Mouse (Mus musculus) hindbrain, embryonic 16.5 days (tissue): ENCODE data around the gene Gm15557. TPM values are rescaled to one million over a fixed set of nuclear protein-coding genes. Genes with fewer than 3 reads are reported as not detected.

Experiments used
- ATAC-seq: fragments of 200-750 bp; cut with Nextera tagmentation; 2 replicates; pipeline ENCODE4 v1.8.0; 2017; ENCODE audit warnings: moderate TSS enrichment, moderate library complexity
- H3K27ac ChIP-seq: fragments of 300-500 bp; sonication (generic); 2 replicates; pipeline ENCODE4 v1.5.1; 2014; ENCODE audit warnings: low read depth, mild to moderate bottlenecking, control low read depth, low read length, moderate library complexity
- H3K27me3 ChIP-seq: fragments of 300-500 bp; sonication (generic); replicated peaks from 2 replicates; pipeline ENCODE4 v1.6.1; 2014; ENCODE audit warnings: low read length; ENCODE audit not compliant: control insufficient read depth, insufficient read depth
- H3K36me3 ChIP-seq: fragments of 300-500 bp; sonication (generic); 2 replicates; pipeline ENCODE4 v1.6.1; 2014; ENCODE audit warnings: mild to moderate bottlenecking, low read length, moderate library complexity, mixed read lengths; ENCODE audit not compliant: control insufficient read depth, insufficient read depth
- H3K4me1 ChIP-seq: fragments of 300-500 bp; sonication (generic); 2 replicates; pipeline ENCODE4 v1.6.1; 2014; ENCODE audit warnings: low read depth, low read length; ENCODE audit not compliant: control insufficient read depth, insufficient read depth
- H3K4me2 ChIP-seq: fragments of 300-500 bp; sonication (generic); 2 replicates; pipeline ENCODE4 v1.6.1; 2014; ENCODE audit warnings: mild to moderate bottlenecking, low read length, control low read depth, moderate library complexity
- H3K4me3 ChIP-seq: fragments of 300-500 bp; sonication (generic); 2 replicates; pipeline ENCODE4 v1.5.1; 2014; ENCODE audit warnings: mild to moderate bottlenecking, low read length, control low read depth, moderate library complexity
- H3K9ac ChIP-seq: fragments of 300-500 bp; sonication (generic); 2 replicates; pipeline ENCODE4 v1.6.1; 2014; ENCODE audit warnings: low read depth, mild to moderate bottlenecking, control low read depth, low read length, moderate library complexity
- H3K9me3 ChIP-seq: fragments of 300-500 bp; sonication (generic); 2 replicates; pipeline ENCODE4 v1.6.1; 2014; ENCODE audit warnings: mild to moderate bottlenecking, low read length, moderate library complexity; ENCODE audit not compliant: control insufficient read depth
- WGBS: fragments of 180-500 bp; shearing (Covaris S2); extraction: QIAGEN DNeasy Blood & Tissue Kit; methylation state at CpG from one replicate; pipeline ENCODE4 v1.1.7; 2014; 5-methylcytosine and 5-hydroxymethylcytosine counted together
- polyA plus RNA-seq: library from polyadenylated mRNA; unstranded; fragments of >200 nt; fragmentation: Nextera tagmentation; extraction: Ambion mirVana; gene quantifications from 2 replicates; pipeline ENCODE4 v1.2.1, GENCODE M21; 2015

The Gm15557 gene
- polyA plus RNA-seq, 1 experiment from 2014 or later: not detected

DNA sequence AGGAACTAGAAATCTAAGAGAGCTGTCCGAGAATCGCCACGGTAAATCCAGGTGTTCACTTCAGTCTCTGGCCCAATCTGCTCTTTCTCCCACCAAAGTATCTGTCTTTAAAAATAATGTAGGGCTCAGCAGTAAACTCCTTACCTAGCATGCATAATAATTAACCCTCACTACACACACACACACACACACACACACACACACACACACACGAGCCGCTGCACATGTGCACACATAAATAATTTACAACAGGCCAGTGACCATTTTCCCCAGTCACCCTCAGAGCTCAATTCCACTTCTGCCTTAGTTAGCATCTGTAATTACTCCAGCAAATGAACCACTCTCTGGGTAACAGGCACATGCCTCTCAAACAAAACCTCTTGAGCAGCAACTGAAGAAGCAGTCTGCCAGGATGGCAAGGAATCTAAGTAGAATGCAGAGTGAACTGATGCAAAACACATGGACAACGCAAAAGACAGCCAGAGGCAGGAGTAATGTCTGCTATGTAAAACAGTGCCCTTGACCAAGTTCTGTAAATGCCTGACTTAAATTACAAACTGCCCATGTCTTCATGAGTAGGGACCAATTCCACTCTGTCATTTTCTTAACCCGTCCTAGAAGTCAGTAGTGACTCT is 11.7 kb upstream of the Gm15557 start:
- no peak for ATAC-seq

DNA sequence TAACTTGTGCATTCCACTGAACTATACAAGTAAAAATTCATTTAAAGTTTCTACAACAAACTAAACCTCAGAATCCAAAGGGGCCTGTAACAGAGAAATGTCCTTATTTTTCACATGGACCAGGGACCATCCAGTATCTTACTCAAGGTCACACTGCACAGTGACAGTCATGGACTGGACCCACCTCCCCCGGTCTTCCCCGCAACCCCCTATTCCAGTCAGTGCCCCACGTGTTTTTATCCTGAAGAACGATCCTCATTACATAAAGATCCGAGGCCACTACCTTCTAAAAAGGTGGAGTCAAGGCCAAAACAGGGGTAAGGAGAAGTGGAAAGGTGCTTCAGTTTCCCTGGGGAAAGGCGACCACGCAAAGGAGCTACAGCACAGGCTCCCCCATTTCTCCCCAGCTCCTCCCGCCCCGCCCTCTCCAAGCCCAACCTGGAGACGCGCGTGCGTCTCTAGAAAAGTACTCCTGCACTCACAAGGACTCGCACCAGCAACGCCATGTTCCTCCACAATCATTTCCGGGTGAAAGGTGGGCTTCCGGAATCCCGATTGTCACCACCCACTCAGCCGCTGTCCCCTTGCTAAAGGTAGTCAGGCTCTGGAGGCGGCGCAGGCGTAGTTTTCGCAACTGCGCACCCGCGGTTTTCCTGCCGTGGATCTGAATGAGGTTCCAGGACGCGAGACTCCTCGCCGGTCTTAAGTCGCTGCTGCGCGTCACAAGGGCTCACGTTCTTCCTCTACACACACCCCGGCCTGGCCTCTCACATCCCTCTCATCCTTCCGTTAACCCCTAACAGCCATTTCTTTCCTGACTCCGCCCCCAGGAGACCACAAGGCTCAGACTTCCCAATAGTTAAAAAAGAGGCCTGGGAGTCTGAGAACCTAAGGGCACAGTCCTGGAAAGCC is 10.7 kb upstream of the Gm15557 start, which contains the start of gene Uqcc1:
Gene Uqcc1, minus strand, starts transcription at position 780 of the 912 bp plus-strand sequence.
- H3K4me3 ChIP-seq: peak within 1 kb of the TSS; percentile 66
- ATAC-seq: peak; percentile 98
- H3K36me3 ChIP-seq: no peaks in the 10 kb centered on the region
- peak within 1 kb of the TSS; percentile 86 for H3K4me2 ChIP-seq
- no peaks in the 10 kb centered on the region for H3K27me3 ChIP-seq
- H3K9ac ChIP-seq: peak within 1 kb of the TSS; percentile 69
- peak within 1 kb of the TSS; percentile 84 for H3K27ac ChIP-seq
- no peaks in the 10 kb centered on the region; the same call in 1 of the 2 replicates for H3K9me3 ChIP-seq
- peaks cover 9% of the 10 kb centered on the region for H3K4me1 ChIP-seq
- WGBS: 1% methylated on average over 38 of the region's 38 CpGs

More for the DNA sequence above, 11.7 kb upstream of the Gm15557 start:
- Histone ChIP-seq H3K4me2 (peak overlapping the region; percentile 86), H3K4me1 (peaks cover 9% of the 10 kb centered on the region), H3K9ac (no peak overlapping the region), H3K4me3 (peak overlapping the region; percentile 66), H3K27me3 (no peaks in the 10 kb centered on the region), H3K9me3 (no peaks in the 10 kb centered on the region; the same call in 1 of the 2 replicates), H3K27ac (no peak overlapping the region), H3K36me3 (0 out of 2 replicates have a peak, but pooled peaks cover 6% of the 10 kb centered on the region)
- 74% methylated on average over 7 of the region's 7 CpGs for WGBS

DNA sequence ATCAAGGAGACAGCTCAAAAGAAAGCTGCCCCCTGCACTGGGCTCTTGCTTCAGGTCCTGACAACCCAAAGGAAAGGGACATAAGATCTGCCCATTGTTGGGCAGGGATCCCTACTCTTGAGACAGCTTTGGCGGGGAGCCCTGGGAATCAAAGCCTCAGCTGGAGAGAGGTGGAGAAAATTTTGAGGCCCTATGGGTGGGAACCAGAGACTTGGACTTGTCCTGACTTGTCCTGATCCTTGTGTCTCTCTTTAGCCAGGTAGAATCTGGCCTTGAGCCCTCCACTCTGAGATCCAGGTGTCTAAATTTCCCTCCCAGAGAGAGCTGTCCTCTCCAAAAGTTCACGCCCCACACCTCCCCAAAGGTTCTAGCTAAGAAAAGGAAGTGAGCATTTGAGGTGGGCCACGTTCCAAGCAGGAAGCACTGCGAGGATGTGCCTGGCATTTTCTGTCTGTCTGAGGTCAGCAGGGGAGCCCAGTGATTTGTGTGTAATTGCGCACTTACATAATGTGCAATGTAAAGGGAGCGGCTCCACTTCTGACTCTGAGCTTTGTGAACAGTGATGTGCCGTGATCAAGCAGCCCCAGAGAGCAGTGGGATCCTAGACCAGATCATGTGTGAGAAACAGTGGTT is 515 bp upstream of the Gm15557 start:
- H3K9ac ChIP-seq: no peak overlapping the region
- H3K4me2 ChIP-seq: no peak overlapping the region
- H3K27me3 ChIP-seq: no peaks in the 10 kb centered on the region; the same call in 1 of the 2 replicates
- no peak overlapping the region for H3K27ac ChIP-seq
- peaks cover 4% of the 10 kb centered on the region; the same call in 1 of the 2 replicates for H3K4me1 ChIP-seq
- H3K36me3 ChIP-seq: no peaks in the 10 kb centered on the region
- ATAC-seq: no peak
- WGBS: 71% methylated on average over 7 of the region's 7 CpGs
- no peak overlapping the region for H3K4me3 ChIP-seq
- H3K9me3 ChIP-seq: no peaks in the 10 kb centered on the region

DNA sequence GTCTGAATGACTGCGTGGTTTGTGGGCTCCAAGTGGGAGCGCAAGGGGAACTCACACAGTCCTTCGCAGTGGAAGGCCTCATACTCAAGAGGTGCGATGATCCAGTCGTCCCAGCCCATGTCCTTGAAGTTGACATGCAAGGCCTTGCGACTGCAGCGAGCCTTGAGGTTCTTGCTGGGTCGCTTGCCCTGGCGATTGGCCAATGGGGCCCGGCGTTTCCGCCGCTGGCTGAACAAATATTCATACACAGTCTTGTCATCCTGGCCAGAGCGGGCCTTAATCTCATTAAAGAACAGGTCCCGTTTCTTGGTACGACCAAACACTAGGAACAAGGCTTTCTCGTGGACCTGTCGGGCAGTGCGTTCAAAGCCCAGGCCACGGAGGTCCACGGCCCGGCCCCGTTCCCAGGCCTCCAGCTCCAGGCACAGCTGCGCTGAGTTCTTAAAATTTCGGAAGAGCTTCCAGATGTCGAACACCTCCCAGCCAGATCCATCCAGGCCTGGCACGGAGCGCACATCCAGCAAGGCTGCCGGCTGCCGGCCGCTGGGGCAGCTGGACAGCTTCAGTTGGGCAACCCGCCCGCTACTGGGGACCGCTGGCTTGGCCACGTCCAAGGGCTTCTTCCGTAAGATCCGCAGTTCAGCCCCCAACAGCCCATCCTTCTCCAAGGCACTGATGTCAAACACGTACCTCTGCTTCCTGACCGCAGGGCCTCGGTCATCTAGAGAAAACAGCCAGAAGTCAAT is 1.3 kb downstream of the Gm15557 start:
- WGBS: 92% methylated on average over 40 of the region's 40 CpGs

DNA sequence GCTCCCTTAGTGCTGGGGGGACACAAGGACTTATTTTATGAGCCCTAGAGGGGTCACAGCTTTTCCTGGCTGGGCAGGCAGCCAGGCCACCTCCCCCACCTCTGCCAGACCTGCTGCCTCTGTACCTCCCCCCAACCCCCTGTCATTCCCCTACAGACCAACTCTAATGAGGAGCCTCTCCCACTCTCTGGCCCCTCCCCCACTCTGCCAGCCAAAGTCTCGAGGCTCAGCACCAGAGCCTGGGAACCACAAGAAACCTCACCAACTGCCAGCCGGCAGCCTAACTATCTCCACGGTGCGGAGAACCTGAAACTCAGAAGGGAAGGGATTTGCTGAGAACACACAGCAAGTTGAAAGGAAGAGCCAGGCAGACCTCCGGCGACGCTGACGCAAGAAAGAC is 2.9 kb downstream of the Gm15557 start:
- Histone ChIP-seq H3K9ac (0 out of 2 replicates have a peak overlapping the region, but pooled peaks have one; percentile 7), H3K27me3 (no peaks in the 10 kb centered on the region; the same call in 1 of the 2 replicates), H3K4me3 (no peak overlapping the region), H3K27ac (no peak overlapping the region), H3K9me3 (no peaks in the 10 kb centered on the region), H3K36me3 (no peaks in the 10 kb centered on the region), H3K4me2 (peak overlapping the region; percentile 39), H3K4me1 (peaks cover 4% of the 10 kb centered on the region; the same call in 1 of the 2 replicates)
- 4% methylated on average over 8 of the region's 8 CpGs for WGBS
- ATAC-seq: no peak

More for the DNA sequence above, 1.3 kb downstream of the Gm15557 start:
- peaks cover 4% of the 10 kb centered on the region; the same call in 1 of the 2 replicates for H3K4me1 ChIP-seq
- H3K4me3 ChIP-seq: no peak overlapping the region
- no peak overlapping the region for H3K9ac ChIP-seq
- H3K9me3 ChIP-seq: no peaks in the 10 kb centered on the region
- H3K27ac ChIP-seq: no peak overlapping the region
- no peaks in the 10 kb centered on the region for H3K36me3 ChIP-seq
- no peak for ATAC-seq
- H3K27me3 ChIP-seq: no peaks in the 10 kb centered on the region; the same call in 1 of the 2 replicates
- H3K4me2 ChIP-seq: no peak overlapping the region

DNA sequence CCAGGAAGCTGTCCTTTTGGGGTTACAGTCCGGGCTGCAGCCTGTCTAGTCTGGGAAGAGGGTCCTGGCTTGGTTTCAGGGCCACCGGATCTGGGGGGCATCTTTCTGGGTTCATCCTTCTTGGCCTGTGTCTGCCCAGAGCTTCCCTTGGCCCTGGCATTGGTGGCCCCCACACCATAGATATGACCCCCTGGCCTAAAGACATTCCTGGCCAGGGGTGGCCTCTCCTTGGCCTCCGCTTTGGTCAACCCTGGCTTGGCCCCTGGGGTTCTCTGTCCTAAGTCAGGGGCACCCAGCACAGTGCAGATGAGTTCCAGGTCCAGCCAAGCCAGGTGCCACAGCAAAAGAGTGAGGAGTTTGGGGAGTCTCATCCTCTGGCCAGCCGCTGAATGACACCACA is 4.2 kb downstream of the Gm15557 start:
- Histone ChIP-seq H3K4me2 (0 out of 2 replicates have a peak overlapping the region, but pooled peaks have one; percentile 2), H3K4me1 (peaks cover 4% of the 10 kb centered on the region; the same call in 1 of the 2 replicates), H3K9ac (0 out of 2 replicates have a peak overlapping the region, but pooled peaks have one; percentile 23), H3K27ac (no peak overlapping the region), H3K27me3 (no peaks in the 10 kb centered on the region; the same call in 1 of the 2 replicates), H3K9me3 (no peaks in the 10 kb centered on the region), H3K4me3 (no peak overlapping the region), H3K36me3 (no peaks in the 10 kb centered on the region)
- WGBS: 65% methylated on average over 4 of the region's 4 CpGs
- ATAC-seq: no peak

DNA sequence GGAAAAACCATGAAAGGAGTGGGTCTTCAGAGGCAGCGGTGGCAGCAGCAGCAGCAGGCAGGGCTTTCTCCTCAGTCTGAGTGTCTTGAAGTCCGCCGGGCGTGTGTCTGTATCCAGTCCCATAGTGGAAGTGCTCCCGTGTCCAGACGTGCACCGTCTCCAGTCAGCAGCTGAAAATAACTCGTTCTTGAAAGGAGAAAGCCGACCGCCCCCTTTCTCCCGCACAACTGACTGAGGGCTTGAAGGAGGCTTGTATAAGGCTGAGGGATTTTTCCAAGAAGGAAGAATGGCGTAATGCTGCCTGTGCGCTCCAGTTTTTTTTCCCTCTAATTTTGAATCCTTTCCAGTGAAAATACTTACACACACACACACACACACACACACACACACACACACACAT is 4.6 kb downstream of the Gm15557 start, which contains the start of gene Gdf5:
Gene Gdf5, minus strand, starts transcription at position 244 of the 400 bp plus-strand sequence.
- no peak within 1 kb of the TSS for H3K4me3 ChIP-seq
- no peak for ATAC-seq
- no peaks in the 10 kb centered on the region; the same call in 1 of the 2 replicates for H3K27me3 ChIP-seq
- H3K9me3 ChIP-seq: no peaks in the 10 kb centered on the region
- no peak within 1 kb of the TSS for H3K27ac ChIP-seq
- H3K4me1 ChIP-seq: peaks cover 4% of the 10 kb centered on the region; the same call in 1 of the 2 replicates
- 0 out of 2 replicates have a peak within 1 kb of the TSS, but pooled peaks have one; percentile 23 for H3K9ac ChIP-seq
- H3K36me3 ChIP-seq: no peaks in the 10 kb centered on the region
- H3K4me2 ChIP-seq: 0 out of 2 replicates have a peak within 1 kb of the TSS, but pooled peaks have one; percentile 2
- WGBS: 42% methylated on average over 13 of the region's 13 CpGs

DNA sequence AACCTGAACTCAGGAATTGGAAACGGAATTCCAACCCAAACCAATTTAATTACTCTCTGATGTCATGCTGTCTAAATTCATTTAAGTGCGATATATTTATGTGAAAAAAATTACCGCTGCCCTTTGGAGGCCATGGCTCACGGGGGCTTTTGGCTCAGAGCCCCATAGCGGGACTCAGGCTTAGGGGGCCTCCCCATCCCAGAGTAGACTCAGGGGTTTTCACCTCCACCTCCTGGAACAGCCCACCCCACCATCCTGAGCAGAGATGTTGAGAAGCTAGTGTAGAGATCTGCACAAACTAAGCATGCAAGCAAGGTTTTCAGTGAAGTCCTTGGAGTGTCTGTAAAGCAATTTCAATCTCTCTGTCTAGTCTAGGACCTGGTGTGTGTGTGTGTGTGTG is 5.1 kb downstream of the Gm15557 start:
- Histone ChIP-seq H3K9ac (no peak overlapping the region), H3K27ac (no peak overlapping the region)

More for the DNA sequence above, 5.1 kb downstream of the Gm15557 start:
- Histone ChIP-seq H3K4me3 (no peak overlapping the region), H3K4me1 (peaks cover 4% of the 10 kb centered on the region; the same call in 1 of the 2 replicates), H3K27me3 (no peaks in the 10 kb centered on the region; the same call in 1 of the 2 replicates), H3K4me2 (no peak overlapping the region), H3K9me3 (no peaks in the 10 kb centered on the region), H3K36me3 (no peaks in the 10 kb centered on the region)
- WGBS: 53% methylated on average over 5 of the region's 5 CpGs
- no peak for ATAC-seq
